In the genomic region with DNA sequence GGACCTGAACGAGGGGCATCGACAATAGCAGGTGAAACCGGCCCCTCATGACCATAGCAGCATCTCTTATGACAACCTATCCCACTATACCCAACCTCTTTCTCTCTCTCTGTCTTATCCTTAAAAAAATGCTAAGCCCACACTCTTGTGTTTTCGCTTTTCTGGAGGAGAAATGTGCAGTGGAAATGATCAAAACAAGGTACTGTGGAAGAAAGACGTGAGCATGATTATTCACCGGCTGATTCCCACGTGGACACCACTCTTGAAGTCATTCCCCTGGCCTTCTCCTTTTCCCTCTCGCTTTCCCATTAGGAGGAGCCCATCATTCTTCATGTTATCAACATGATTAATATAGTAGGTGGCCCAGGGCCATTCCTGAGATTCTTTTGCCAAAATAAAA, we compare ENCODE assay signal across 12 mouse cellular contexts. TPM values are rescaled to one million over a fixed set of nuclear protein-coding genes. Genes with fewer than 3 reads are reported as not detected.
DNase-seq lines count a peak whose midpoint lies in the region; ATAC-seq and TF ChIP-seq lines count a peak whose summit lies in the region.
"Had no signal": no experiment of that assay in that cellular context is flagged by ENCODE, and none has a peak within 500 bp of the region (broad histone marks: within the 10 kb centered on the region; RNA-seq: fewer than 3 reads in every experiment).

No protein-coding gene starts in this region.

- DNase-seq in kidney, adult 2 months: peak; percentile 2
- DNase-seq in kidney, postnatal 14 days: no peak
- DNase-seq in thymus, postnatal 0 days (ENCODE audit: low spot score): no peak
- DNase-seq in adipocyte (ENCODE audit: low spot score): no peak
- DNase-seq: adrenal gland, adult 2 months; liver, postnatal 0 days had no signal

- WGBS in kidney, adult 2 months: 10% methylated on average over 8 of the region's 8 CpGs
- WGBS in forebrain, embryonic 16.5 days: 6% methylated on average over 8 of the region's 8 CpGs
- WGBS in limb, embryonic 13.5 days: 7% methylated on average over 8 of the region's 8 CpGs
- under 1% methylated on average over 8 of the region's 8 CpGs for WGBS in neural tube, embryonic 14.5 days
- WGBS in heart, embryonic 12.5 days: 7% methylated on average over 8 of the region's 8 CpGs

- no peak overlapping the region for H3K9ac ChIP-seq in forebrain, embryonic 16.5 days (replicated peaks; ENCODE audit: low read depth, low read length)
- H3K9ac ChIP-seq in limb, embryonic 13.5 days: no peak overlapping the region
- H3K9ac ChIP-seq in neural tube, embryonic 14.5 days (replicated peaks; ENCODE audit: low read depth, low read length): 0 out of 2 replicates have a peak overlapping the region, but pooled peaks have one; percentile 17
- no peak overlapping the region for H3K9ac ChIP-seq in heart, embryonic 12.5 days
- H3K9ac ChIP-seq: liver, postnatal 0 days had no signal

- no peaks in the 10 kb centered on the region for H3K9me3 ChIP-seq in forebrain, embryonic 16.5 days (ENCODE audit: control insufficient read depth, low read length)
- no peaks in the 10 kb centered on the region for H3K9me3 ChIP-seq in limb, embryonic 13.5 days
- no peaks in the 10 kb centered on the region for H3K9me3 ChIP-seq in neural tube, embryonic 14.5 days (ENCODE audit: control insufficient read depth, low read length)
- H3K9me3 ChIP-seq in heart, embryonic 12.5 days (replicated peaks): no peaks in the 10 kb centered on the region
- H3K9me3 ChIP-seq: heart, embryonic 13.5 days had no signal

- H3K27me3 ChIP-seq in kidney, adult 2 months (replicated peaks; ENCODE audit: control insufficient read depth, insufficient read depth, low read length): peaks cover 9% of the 10 kb centered on the region
- peaks cover 20% of the 10 kb centered on the region for H3K27me3 ChIP-seq in forebrain, embryonic 16.5 days (replicated peaks; ENCODE audit: control insufficient read depth, insufficient read depth, low read length)
- H3K27me3 ChIP-seq in limb, embryonic 13.5 days: peaks cover 89% of the 10 kb centered on the region
- H3K27me3 ChIP-seq in neural tube, embryonic 14.5 days (ENCODE audit: control insufficient read depth, insufficient read depth, low read length): peaks cover 9% of the 10 kb centered on the region
- peaks cover 83% of the 10 kb centered on the region for H3K27me3 ChIP-seq in heart, embryonic 12.5 days (replicated peaks)

- TF ChIP-seq POLR2A in kidney, adult 2 months (IDR thresholded peaks at IDR 0.05; ENCODE audit: low read depth, low read length): no peak

- no peak overlapping the region for H3K27ac ChIP-seq in kidney, adult 2 months (ENCODE audit: insufficient read depth, low read depth, low read length)
- H3K27ac ChIP-seq in forebrain, embryonic 16.5 days (ENCODE audit: low read length): peak overlapping the region; percentile 98
- no peak overlapping the region for H3K27ac ChIP-seq in limb, embryonic 13.5 days
- peak overlapping the region; percentile 91 for H3K27ac ChIP-seq in neural tube, embryonic 14.5 days (ENCODE audit: low read depth, low read length)
- no peak overlapping the region for H3K27ac ChIP-seq in heart, embryonic 12.5 days (ENCODE audit: poor library complexity, severe bottlenecking)
- H3K27ac ChIP-seq: heart, embryonic 13.5 days had no signal

- peak overlapping the region; percentile 62 for H3K4me2 ChIP-seq in forebrain, embryonic 16.5 days (ENCODE audit: low read length)
- H3K4me2 ChIP-seq in limb, embryonic 13.5 days (replicated peaks): peak overlapping the region; percentile 78
- H3K4me2 ChIP-seq in neural tube, embryonic 14.5 days (ENCODE audit: low read depth, low read length): peak overlapping the region; percentile 70
- H3K4me2 ChIP-seq in heart, embryonic 12.5 days: no peak overlapping the region

- no peak overlapping the region for H3K4me3 ChIP-seq in kidney, adult 2 months (ENCODE audit: insufficient read depth, low read depth, low read length)
- H3K4me3 ChIP-seq in forebrain, embryonic 16.5 days (replicated peaks; ENCODE audit: low read length): 0 out of 2 replicates have a peak overlapping the region, but pooled peaks have one; percentile 0
- H3K4me3 ChIP-seq in limb, embryonic 13.5 days: 0 out of 2 replicates have a peak overlapping the region, but pooled peaks have one; percentile 48
- H3K4me3 ChIP-seq in neural tube, embryonic 14.5 days (ENCODE audit: low read depth, low read length): peak overlapping the region; percentile 46; the same call in 1 of the 2 replicates
- no peak overlapping the region for H3K4me3 ChIP-seq in heart, embryonic 12.5 days

- no peak for ATAC-seq in forebrain, embryonic 16.5 days
- ATAC-seq in limb, embryonic 13.5 days (ENCODE audit: low FRiP score, low read depth): no peak
- no peak for ATAC-seq in neural tube, embryonic 14.5 days (ENCODE audit: low read depth)
- ATAC-seq in heart, embryonic 12.5 days (ENCODE audit: insufficient number of reproducible peaks, low FRiP score): no peak
- ATAC-seq: intestine, postnatal 0 days; liver, postnatal 0 days had no signal

- H3K36me3 ChIP-seq in kidney, adult 2 months (ENCODE audit: control insufficient read depth, insufficient read depth, low read length): no peaks in the 10 kb centered on the region
- no peaks in the 10 kb centered on the region for H3K36me3 ChIP-seq in forebrain, embryonic 16.5 days (ENCODE audit: control insufficient read depth, insufficient read depth)
- no peaks in the 10 kb centered on the region for H3K36me3 ChIP-seq in limb, embryonic 13.5 days
- H3K36me3 ChIP-seq in neural tube, embryonic 14.5 days (ENCODE audit: control insufficient read depth, insufficient read depth, low read length): no peaks in the 10 kb centered on the region
- H3K36me3 ChIP-seq in heart, embryonic 12.5 days: no peaks in the 10 kb centered on the region
- H3K36me3 ChIP-seq: heart, embryonic 13.5 days had no signal

- no peaks in the 10 kb centered on the region for H3K4me1 ChIP-seq in kidney, adult 2 months (ENCODE audit: control insufficient read depth, insufficient read depth, low read length)
- peaks cover 46% of the 10 kb centered on the region for H3K4me1 ChIP-seq in forebrain, embryonic 16.5 days (replicated peaks; ENCODE audit: control insufficient read depth, insufficient read depth, low read length)
- peaks cover 34% of the 10 kb centered on the region for H3K4me1 ChIP-seq in limb, embryonic 13.5 days
- H3K4me1 ChIP-seq in neural tube, embryonic 14.5 days (ENCODE audit: control insufficient read depth, insufficient read depth, low read length): peaks cover 14% of the 10 kb centered on the region
- peaks cover 24% of the 10 kb centered on the region for H3K4me1 ChIP-seq in heart, embryonic 12.5 days (replicated peaks)

- TF ChIP-seq CTCF in kidney, adult 2 months (conservative IDR thresholded peaks at IDR 0.05; ENCODE audit: insufficient read depth, insufficient read length, low read depth, low read length): no peak

RNA-seq across cellular contexts. Expression of a gene that starts 9.1 kb away (rescaled TPM):
- 0.34 and 0.48 TPM in 2 replicates for polyA plus RNA-seq in kidney, adult 2 months (2012; rRNA removed)
- polyA plus RNA-seq in forebrain, embryonic 16.5 days (2015; fragmentation: Nextera tagmentation; extraction: Ambion mirVana): 51.0 and 51.3 TPM in 2 replicates
- 7.5 and 7.7 TPM in 2 replicates for polyA plus RNA-seq in limb, embryonic 13.5 days (2015; fragmentation: Nextera tagmentation; extraction: Ambion mirVana)
- 60.9 and 69.7 TPM in 2 replicates for polyA plus RNA-seq in neural tube, embryonic 14.5 days (2014; fragmentation: Nextera tagmentation; extraction: Ambion mirVana)
- 3.4 and 5.0 TPM in 2 replicates for polyA plus RNA-seq in heart, embryonic 12.5 days (2016; fragmentation: Nextera tagmentation; extraction: Ambion mirVana)
- 0.28 and 0.29 TPM in 2 replicates for polyA plus RNA-seq in thymus, postnatal 0 days (2015; fragmentation: Nextera tagmentation; extraction: Ambion mirVana)

Comparison
In these comparisons a context has a peak if more than half of its experiments do, and no peak if none do; other contexts are left out.
1. H3K27ac ChIP-seq: peak in forebrain, embryonic 16.5 days (single experiment) and neural tube, embryonic 14.5 days (single experiment); none in kidney, adult 2 months (single experiment), limb, embryonic 13.5 days (single experiment) and heart, embryonic 12.5 days (single experiment).
2. H3K4me3 ChIP-seq: peak in forebrain, embryonic 16.5 days (single experiment), limb, embryonic 13.5 days (single experiment) and neural tube, embryonic 14.5 days (single experiment); none in kidney, adult 2 months (single experiment) and heart, embryonic 12.5 days (single experiment).